Mouse (Mus musculus) layer of hippocampus, adult 2 months (tissue): Measurements from ENCODE around the gene Srpk2. TPM values are rescaled to one million over a fixed set of nuclear protein-coding genes. Genes with fewer than 3 reads are reported as not detected.
A peak's percentile ranks its signal among the peaks of the same experiment; 100 is the strongest.
"Not testable (repeated sequence)": the region's sequence is repeated elsewhere in the genome, so short reads cannot be mapped to it uniquely, and the experiment has no call there.

ENCODE experiments used
- DNase-seq, 2 experiments: peaks; one replicate each; pipeline ENCODE4 v3.0.0; 2022; ENCODE audit warnings: low spot score in 2 of 2
- H3K27ac ChIP-seq: fragments of 200-600 bp; 2 replicates; pipeline ENCODE4 v1.8.1; 2022
- H3K4me3 ChIP-seq: fragments of 200-600 bp; 2 replicates; pipeline ENCODE4 v1.8.1; 2022; ENCODE audit warnings: mild to moderate bottlenecking
- CTCF ChIP-seq: fragments of 200-600 bp; conservative IDR thresholded peaks from 2 replicates; pipeline ENCODE4 v1.8.1; 2022; ENCODE audit warnings: antibody characterized with exemption, mild to moderate bottlenecking, moderate library complexity
- long read RNA-seq, 2 experiments: library from polyadenylated mRNA; stranded (forward); transcript quantifications; one replicate each; pipeline ENCODE4 v2.0.0; 2021; ENCODE audit warnings: borderline mapping rate in 2 of 2
- total RNA-seq, 2 experiments: library from RNA; stranded (reverse); gene quantifications; 2 replicates each; pipeline ENCODE4 v1.2.3; 2021

Gene Srpk2
- total RNA-seq, result 100 to 1,000 TPM; 142 to 155 TPM
- long read RNA-seq, experiment 1, full-length matches to known transcripts, result 5 of 67 reads
- long read RNA-seq, experiment 1, partial matches to known transcripts, result 19 of 67 reads
- long read RNA-seq, experiment 1, other reads (novel, unspliced or antisense), result 43 of 67 reads
- long read RNA-seq, experiment 2, full-length matches to known transcripts, result 24 of 97 reads
- long read RNA-seq, experiment 2, partial matches to known transcripts, result 18 of 97 reads
- long read RNA-seq, experiment 2, other reads (novel, unspliced or antisense), result 55 of 97 reads

GRCm38 (mm10) chr5:23684517-23684916, at the start of gene Srpk2:
Srpk2 (minus strand) TSS chr5:23684617.
- no peak for DNase-seq
- Histone ChIP-seq H3K4me3 (no peak within 1 kb of the TSS), H3K27ac (no peak within 1 kb of the TSS)
- TF ChIP-seq CTCF, result no peak

GRCm38 (mm10) chr5:23721956-23722355, 37.5 kb upstream of the Srpk2 start:
- Histone ChIP-seq H3K27ac (no peak overlapping the region), H3K4me3 (no peak overlapping the region)
- TF ChIP-seq CTCF, result no peak

GRCm38 (mm10) chr5:23718881-23719328, 34.5 kb upstream of the Srpk2 start:
- Histone ChIP-seq H3K4me3 (no peak overlapping the region), H3K27ac (no peak overlapping the region)
- DNase-seq, result no peak
- no peak for TF ChIP-seq CTCF

More at GRCm38 (mm10) chr5:23721956-23722355, 37.5 kb upstream of the Srpk2 start:
- DNase-seq, result no peak

GRCm38 (mm10) chr5:23718182-23718534, 33.7 kb upstream of the Srpk2 start:
- DNase-seq, result no peak
- no peak overlapping the region for H3K27ac ChIP-seq
- TF ChIP-seq CTCF, result no peak
- no peak overlapping the region for H3K4me3 ChIP-seq

- no peak overlapping the region for H3K27ac ChIP-seq
- no peak for DNase-seq
- no peak for TF ChIP-seq CTCF
- no peak overlapping the region for H3K4me3 ChIP-seq
Measured at GRCm38 (mm10) chr5:23717469-23718181, 33.2 kb upstream of the Srpk2 start.

- H3K27ac ChIP-seq, result no peak overlapping the region
- H3K4me3 ChIP-seq, result no peak overlapping the region
- TF ChIP-seq CTCF, result no peak
- no peak for DNase-seq
Measured at GRCm38 (mm10) chr5:23713401-23714335, 29.3 kb upstream of the Srpk2 start.

GRCm38 (mm10) chr5:23712130-23713001, 27.9 kb upstream of the Srpk2 start:
- peak; percentile 56 to 57 for DNase-seq
- peak overlapping the region; percentile 67 for H3K4me3 ChIP-seq
- TF ChIP-seq CTCF, result peak; percentile 75
- H3K27ac ChIP-seq, result peak overlapping the region; percentile 29; the same call in 1 of the 2 replicates

- TF ChIP-seq CTCF, result peak; percentile 74
- Histone ChIP-seq H3K27ac (peak overlapping the region; percentile 29; the same call in 1 of the 2 replicates), H3K4me3 (peak overlapping the region; percentile 67)
- DNase-seq, result peak; percentile 21 to 41
Measured at GRCm38 (mm10) chr5:23711671-23712129, 27.3 kb upstream of the Srpk2 start.

GRCm38 (mm10) chr5:23711244-23711643, 26.8 kb upstream of the Srpk2 start:
- no peak for TF ChIP-seq CTCF
- no peak for DNase-seq
- no peak overlapping the region for H3K4me3 ChIP-seq
- H3K27ac ChIP-seq, result no peak overlapping the region

- no peak overlapping the region for H3K4me3 ChIP-seq
- TF ChIP-seq CTCF, result peak; percentile 63
- H3K27ac ChIP-seq, result no peak overlapping the region
- DNase-seq, result no peak
Measured at GRCm38 (mm10) chr5:23709661-23710060, 25.2 kb upstream of the Srpk2 start.

- not testable (repeated sequence) for DNase-seq, H3K4me3 ChIP-seq, H3K27ac ChIP-seq
Measured at GRCm38 (mm10) chr5:23706601-23707597, 22.5 kb upstream of the Srpk2 start.
